Mouse (Mus musculus) kidney, adult 2 months (tissue): Measurements from ENCODE around the gene Fam222b.

Experiments used
- CTCF ChIP-seq: fragments of 200-500 bp; conservative IDR thresholded peaks from 2 replicates; pipeline ENCODE4 v1.5.1; 2011; ENCODE audit warnings: low read depth, mild to moderate bottlenecking, control low read depth, low read length, moderate library complexity, mixed read lengths; ENCODE audit not compliant: insufficient read depth, insufficient read length
- POLR2A ChIP-seq: fragments of 200-500 bp; IDR thresholded peaks from one replicate; pipeline ENCODE4 v1.6.1; 2011; ENCODE audit warnings: low read depth, low read length, control low read depth

DNA sequence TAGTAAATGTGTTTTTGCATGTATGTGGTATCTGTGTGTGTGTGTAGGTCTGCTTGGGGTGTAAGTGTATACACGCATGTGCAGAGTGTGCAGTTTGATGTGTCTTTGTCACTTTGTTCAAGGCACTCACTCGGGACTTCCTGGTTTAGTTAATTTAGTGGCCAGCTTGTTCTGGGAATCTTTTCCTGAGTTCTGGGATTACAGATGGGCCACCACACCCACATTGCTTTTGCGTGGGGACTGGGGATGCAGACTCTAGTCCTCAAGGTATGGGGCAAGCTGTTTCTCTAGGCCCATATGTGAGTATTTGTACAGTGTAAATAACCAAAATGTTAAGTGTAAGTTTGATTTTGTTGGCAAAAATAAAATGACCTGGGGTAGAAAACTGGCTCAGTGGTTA, 39.9 kb downstream of the Fam222b start:
- TF ChIP-seq POLR2A (no peak), CTCF (no peak)
